ENCODE assay signal across 21 mouse cellular contexts in genomic region chr15:97808532-97808931, GRCm38 (mm10).
"Had no signal": no experiment of that assay in that cellular context is flagged by ENCODE, and none has a peak within 500 bp of the region (broad histone marks: within the 10 kb centered on the region; RNA-seq: fewer than 3 reads in every experiment).

No protein-coding gene starts in this region.

- H3K9me3 ChIP-seq: lung, embryonic 15.5 days; megakaryocyte, embryonic 14.5 days; midbrain, embryonic 13.5 days; midbrain, embryonic 15.5 days; neural tube, embryonic 12.5 days; stomach, embryonic 15.5 days had no signal

- ATAC-seq: lung, postnatal 0 days; midbrain, embryonic 13.5 days; midbrain, embryonic 15.5 days had no signal

- H3K27ac ChIP-seq: lung, embryonic 15.5 days; macrophage; midbrain, embryonic 13.5 days; midbrain, embryonic 15.5 days; neural tube, embryonic 12.5 days; stomach, embryonic 15.5 days; stomach, postnatal 0 days had no signal

- DNase-seq: lung, adult 2 months; lung, postnatal 14 days; lung, postnatal 36 days; retina, postnatal 1 day; right cerebral cortex, adult 18-20 months; right cerebral cortex, postnatal 25 days; right cerebral cortex, postnatal 4 days; spleen, adult 18-20 months; thymus, adult 2 months; thymus, postnatal 25 days; thymus, postnatal 4 days had no signal

- H3K4me3 ChIP-seq: lung, embryonic 15.5 days; megakaryocyte, embryonic 14.5 days; midbrain, embryonic 13.5 days; midbrain, embryonic 15.5 days; neural tube, embryonic 12.5 days; stomach, embryonic 15.5 days had no signal

- H3K27me3 ChIP-seq: lung, embryonic 15.5 days; midbrain, embryonic 13.5 days; midbrain, embryonic 15.5 days; neural tube, embryonic 12.5 days; stomach, embryonic 15.5 days had no signal

- H3K4me2 ChIP-seq: lung, embryonic 15.5 days; midbrain, embryonic 11.5 days; midbrain, embryonic 13.5 days; midbrain, embryonic 15.5 days; neural tube, embryonic 12.5 days; stomach, embryonic 15.5 days had no signal

- H3K9ac ChIP-seq: lung, embryonic 15.5 days; midbrain, embryonic 13.5 days; midbrain, embryonic 15.5 days; neural tube, embryonic 12.5 days; stomach, embryonic 15.5 days had no signal
